Mouse (Mus musculus): ENCODE data around the gene Gm21394. TPM values are rescaled to one million over a fixed set of nuclear protein-coding genes. Genes with fewer than 3 reads are reported as not detected.
"Not testable (repeated sequence)": the region's sequence is repeated elsewhere in the genome, so short reads cannot be mapped to it uniquely, and the experiment has no call there.

Gm21394 gene
- not detected in 2 replicates for polyA plus RNA-seq (2014; fragmentation: Nextera tagmentation; extraction: Ambion mirVana)

GRCm38 (mm10) chrY:84564807-84565206 is at the start of gene Gm21394:
Gm21394 (minus strand) TSS chrY:84564907.
- not testable (repeated sequence) for H3K4me1 ChIP-seq (ENCODE audit: control insufficient read depth, insufficient read depth, low read length); ATAC-seq (replicated peaks; ENCODE audit: insufficient number of reproducible peaks, low FRiP score, low TSS enrichment); H3K4me2 ChIP-seq; H3K36me3 ChIP-seq (ENCODE audit: control insufficient read depth, insufficient read depth, low read length); H3K9me3 ChIP-seq (replicated peaks; ENCODE audit: control insufficient read depth, low read length); H3K4me3 ChIP-seq (ENCODE audit: low read depth, low read length); H3K27me3 ChIP-seq (ENCODE audit: control insufficient read depth, insufficient read depth, low read length); H3K27ac ChIP-seq (ENCODE audit: low read depth, low read length); H3K9ac ChIP-seq (ENCODE audit: low read depth, low read length)
- WGBS (ENCODE audit: insufficient replicate concordance), result no CpG with 5 or more reads among the region's 4 CpGs

Other genes starting within 250 kb of the Gm21394 start
- gene Gm21409, start 181.8 kb upstream of the Gm21394 start, polyA plus RNA-seq (2014; fragmentation: Nextera tagmentation; extraction: Ambion mirVana), result not detected in 2 replicates